Comparison of ENCODE assay signal across 8 mouse cellular contexts in genomic region chr7:45333431-45333982, GRCm38 (mm10). TPM values are rescaled to one million over a fixed set of nuclear protein-coding genes. Genes with fewer than 3 reads are reported as not detected.
DNase-seq lines count a peak whose midpoint lies in the region; ATAC-seq and TF ChIP-seq lines count a peak whose summit lies in the region.

TSS of gene Trpm4 (minus strand) at chr7:45333780.

- WGBS in intestine, postnatal 0 days: under 1% methylated on average over 38 of the region's 38 CpGs
- WGBS in limb, embryonic 13.5 days: 0% methylated on average over 38 of the region's 38 CpGs
- WGBS in midbrain, embryonic 14.5 days: 0% methylated on average over 38 of the region's 38 CpGs

- DNase-seq in embryo, embryonic 9.5 days (ENCODE audit: extremely low spot score): peak; percentile 86
- peak; percentile 84 for DNase-seq in midbrain, embryonic 14.5 days
- DNase-seq in spleen, postnatal 10 days (ENCODE audit: low spot score in 2 of 2): peak; percentile 44 to 81

- H3K4me3 ChIP-seq in erythroblast, embryonic 14.5 days (replicated peaks): peak within 1 kb of the TSS; percentile 52
- peak within 1 kb of the TSS; percentile 73 for H3K4me3 ChIP-seq in intestine, postnatal 0 days (ENCODE audit: low read depth, low read length)
- peak within 1 kb of the TSS; percentile 71 for H3K4me3 ChIP-seq in limb, embryonic 13.5 days
- peak within 1 kb of the TSS; percentile 51 for H3K4me3 ChIP-seq in midbrain, embryonic 14.5 days (replicated peaks; ENCODE audit: low read depth, low read length)

- no peaks in the 10 kb centered on the region; the same call in 1 of the 2 replicates for H3K9me3 ChIP-seq in erythroblast, embryonic 14.5 days (ENCODE audit: control insufficient read depth, low read length)
- no peaks in the 10 kb centered on the region for H3K9me3 ChIP-seq in intestine, postnatal 0 days (ENCODE audit: control insufficient read depth)
- H3K9me3 ChIP-seq in limb, embryonic 13.5 days: no peaks in the 10 kb centered on the region
- no peaks in the 10 kb centered on the region for H3K9me3 ChIP-seq in midbrain, embryonic 14.5 days (ENCODE audit: control insufficient read depth, low read length)

- H3K36me3 ChIP-seq in erythroblast, embryonic 14.5 days (ENCODE audit: control insufficient read depth): no peaks in the 10 kb centered on the region
- H3K36me3 ChIP-seq in intestine, postnatal 0 days (ENCODE audit: control insufficient read depth, insufficient read depth): peaks cover 8% of the 10 kb centered on the region; the same call in 1 of the 2 replicates
- H3K36me3 ChIP-seq in limb, embryonic 13.5 days: no peaks in the 10 kb centered on the region
- no peaks in the 10 kb centered on the region for H3K36me3 ChIP-seq in midbrain, embryonic 14.5 days (ENCODE audit: control insufficient read depth, insufficient read depth, low read length)

- peak within 1 kb of the TSS; percentile 91 for H3K27ac ChIP-seq in intestine, postnatal 0 days (ENCODE audit: low read depth, low read length)
- H3K27ac ChIP-seq in limb, embryonic 13.5 days: peak within 1 kb of the TSS; percentile 85
- H3K27ac ChIP-seq in midbrain, embryonic 14.5 days (replicated peaks; ENCODE audit: low read depth, low read length): 0 out of 2 replicates have a peak within 1 kb of the TSS, but pooled peaks have one; percentile 41

- H3K4me1 ChIP-seq in erythroblast, embryonic 14.5 days (ENCODE audit: control insufficient read depth): peaks cover 19% of the 10 kb centered on the region
- H3K4me1 ChIP-seq in intestine, postnatal 0 days (replicated peaks; ENCODE audit: control insufficient read depth, insufficient read depth, low read length): peaks cover 19% of the 10 kb centered on the region
- peaks cover 41% of the 10 kb centered on the region for H3K4me1 ChIP-seq in limb, embryonic 13.5 days
- H3K4me1 ChIP-seq in midbrain, embryonic 14.5 days (ENCODE audit: control insufficient read depth, insufficient read depth, low read length): peaks cover 5% of the 10 kb centered on the region; the same call in 1 of the 2 replicates

- no peak for ATAC-seq in erythroblast, adult 5-6 weeks (replicated peaks; ENCODE audit: low FRiP score, poor library complexity, severe bottlenecking)
- ATAC-seq in granulocyte monocyte progenitor cell, adult 5-6 weeks (replicated peaks; ENCODE audit: poor library complexity, severe bottlenecking): peak; percentile 80
- ATAC-seq in intestine, postnatal 0 days: peak; percentile 68
- ATAC-seq in limb, embryonic 13.5 days (ENCODE audit: low FRiP score, low read depth): peak; percentile 81
- peak; percentile 53; the same call in 1 of the 2 replicates for ATAC-seq in midbrain, embryonic 14.5 days (ENCODE audit: low FRiP score, low TSS enrichment)

- TF ChIP-seq CTCF in intestine, postnatal 0 days (IDR thresholded peaks at IDR 0.05; ENCODE audit: low read depth): no peak

- H3K9ac ChIP-seq in intestine, postnatal 0 days (ENCODE audit: low read depth, low read length): peak within 1 kb of the TSS; percentile 71
- peak within 1 kb of the TSS; percentile 82 for H3K9ac ChIP-seq in limb, embryonic 13.5 days
- H3K9ac ChIP-seq in midbrain, embryonic 14.5 days (replicated peaks; ENCODE audit: low read length): peak within 1 kb of the TSS; percentile 55

- peak within 1 kb of the TSS; percentile 79 for H3K4me2 ChIP-seq in intestine, postnatal 0 days (replicated peaks; ENCODE audit: low read depth)
- H3K4me2 ChIP-seq in limb, embryonic 13.5 days (replicated peaks): peak within 1 kb of the TSS; percentile 89
- peak within 1 kb of the TSS; percentile 92 for H3K4me2 ChIP-seq in midbrain, embryonic 14.5 days (ENCODE audit: low read length)

- peaks cover 64% of the 10 kb centered on the region for H3K27me3 ChIP-seq in erythroblast, embryonic 14.5 days (ENCODE audit: control insufficient read depth)
- H3K27me3 ChIP-seq in intestine, postnatal 0 days (replicated peaks; ENCODE audit: control insufficient read depth, insufficient read depth, low read length): no peaks in the 10 kb centered on the region
- peaks cover 4% of the 10 kb centered on the region; the same call in 1 of the 2 replicates for H3K27me3 ChIP-seq in limb, embryonic 13.5 days
- peaks cover 3% of the 10 kb centered on the region; the same call in 1 of the 2 replicates for H3K27me3 ChIP-seq in midbrain, embryonic 14.5 days (ENCODE audit: control insufficient read depth, insufficient read depth, low read length)

RNA-seq across cellular contexts. Expression of gene Trpm4, which starts in this region (rescaled TPM):
- 0.02 and 0.04 TPM in 2 replicates for polyA plus RNA-seq in erythroblast, embryonic 14.5 days (2012)
- 0.42 TPM in 1 of 2 replicates, not detected in the other for total RNA-seq in erythroblast, adult 5-6 weeks (2015; ENCODE audit: low replicate concordance)
- total RNA-seq in erythroblast, adult 5-6 weeks (2017; ENCODE audit: low replicate concordance): not detected in 2 replicates
- 5.4 and 6.3 TPM in 2 replicates for total RNA-seq in granulocyte monocyte progenitor cell, adult 5-6 weeks (2014; fragmentation: Nextera tagmentation)
- 2.4 and 3.9 TPM in 2 replicates for total RNA-seq in granulocyte monocyte progenitor cell, adult 5-6 weeks (2017)
- polyA plus RNA-seq in intestine, postnatal 0 days (2015; fragmentation: Nextera tagmentation; extraction: Ambion mirVana): 49.4 and 55.1 TPM in 2 replicates
- polyA plus RNA-seq in limb, embryonic 13.5 days (2015; fragmentation: Nextera tagmentation; extraction: Ambion mirVana): 15.8 and 19.6 TPM in 2 replicates
- 8.4 and 9.5 TPM in 2 replicates for polyA plus RNA-seq in midbrain, embryonic 14.5 days (2014; fragmentation: Nextera tagmentation; extraction: Ambion mirVana)

Comparison
In these comparisons a context has a peak if more than half of its experiments do, and no peak if none do; other contexts are left out.
1. H3K27ac ChIP-seq: peak in every context shown above with its lines; median percentile 91 in intestine, postnatal 0 days; 85 in limb, embryonic 13.5 days; 41 in midbrain, embryonic 14.5 days.